Mouse (Mus musculus) regulatory T cell (primary cell): ENCODE results near the gene Gm28729.
"Not testable (repeated sequence)": the region's sequence is repeated elsewhere in the genome, so short reads cannot be mapped to it uniquely, and the experiment has no call there.

Experiments
- in situ Hi-C: fragments of 300-600 bp; cut with MboI, MseI; formaldehyde crosslinking; loops from one replicate; pipeline ENCODE4 v1.15.1; 2025; ENCODE audit warnings: high pct_unique_total_duplicates

Gene Gm28729

GRCm38 (mm10) chr9:96524972-96525506 lies at the start of gene Gm28729:
TSS of gene Gm28729 (minus strand) at chr9:96525264.
- in situ Hi-C loops: no loop called here

- in situ Hi-C loops: loop anchor here (5.0 kb wide), 2 partner anchors 34 to 249 kb away; no protein-coding TSS in a partner anchor
These were observed 48.2 kb upstream of the Gm28729 start for GRCm38 (mm10) chr9:96573252-96573651.

- in situ Hi-C loops: loop anchor here (5.0 kb wide), 2 partner anchors 35 to 250 kb away; no protein-coding TSS in a partner anchor
These were observed 47.7 kb upstream of the Gm28729 start for GRCm38 (mm10) chr9:96572754-96573153.

- in situ Hi-C loops: no loop called here
These were observed 41.5 kb upstream of the Gm28729 start for GRCm38 (mm10) chr9:96566470-96566996.

- in situ Hi-C loops: no loop called here
These were observed 38.4 kb upstream of the Gm28729 start for GRCm38 (mm10) chr9:96563501-96563900.

GRCm38 (mm10) chr9:96559148-96559547 lies 34.1 kb upstream of the Gm28729 start:
- in situ Hi-C loops: no loop called here

GRCm38 (mm10) chr9:96558594-96558993 lies 33.5 kb upstream of the Gm28729 start:
- in situ Hi-C loops: no loop called here

GRCm38 (mm10) chr9:96554095-96554494 lies 29.0 kb upstream of the Gm28729 start:
- in situ Hi-C loops: no loop called here

GRCm38 (mm10) chr9:96545410-96545809 lies 20.3 kb upstream of the Gm28729 start:
- in situ Hi-C loops: no loop called here

- in situ Hi-C loops: no loop called here
These were observed 18.9 kb upstream of the Gm28729 start for GRCm38 (mm10) chr9:96543643-96544640.

GRCm38 (mm10) chr9:96538916-96539315 lies 13.9 kb upstream of the Gm28729 start:
- in situ Hi-C loops: no loop called here

GRCm38 (mm10) chr9:96537615-96537919 lies 12.5 kb upstream of the Gm28729 start:
- in situ Hi-C loops: no loop called here

- in situ Hi-C loops: no loop called here
These were observed 12.0 kb upstream of the Gm28729 start for GRCm38 (mm10) chr9:96536895-96537614.

GRCm38 (mm10) chr9:96536093-96536492 lies 11.0 kb upstream of the Gm28729 start:
- in situ Hi-C loops: not testable (repeated sequence)

- in situ Hi-C loops: no loop called here
These were observed 10.4 kb upstream of the Gm28729 start for GRCm38 (mm10) chr9:96535431-96535830.

GRCm38 (mm10) chr9:96534256-96534655 lies 9.2 kb upstream of the Gm28729 start:
- in situ Hi-C loops: no loop called here

- in situ Hi-C loops: no loop called here
These were observed 8.4 kb upstream of the Gm28729 start for GRCm38 (mm10) chr9:96533476-96533875.

GRCm38 (mm10) chr9:96532531-96532930 lies 7.5 kb upstream of the Gm28729 start:
- in situ Hi-C loops: no loop called here

GRCm38 (mm10) chr9:96530674-96531081 lies 5.6 kb upstream of the Gm28729 start:
- in situ Hi-C loops: no loop called here

- in situ Hi-C loops: no loop called here
These were observed 5.1 kb upstream of the Gm28729 start for GRCm38 (mm10) chr9:96529961-96530673.

GRCm38 (mm10) chr9:96526011-96526410 lies 947 bp upstream of the Gm28729 start:
- in situ Hi-C loops: no loop called here
